Mouse (Mus musculus): Measurements from ENCODE around the gene Atn1. TPM values are rescaled to one million over a fixed set of nuclear protein-coding genes. Genes with fewer than 3 reads are reported as not detected.

Atn1 gene
- polyA plus RNA-seq, 1 experiment from 2014 or later: 24.4 TPM

GRCm38 (mm10) chr6:124791911-124792310 lies 35.6 kb upstream of the Atn1 start:
- DNase-seq (no peak), ATAC-seq (ENCODE audit: low FRiP score, low TSS enrichment) (no peak)
- 93% methylated on average over 3 of the region's 3 CpGs for WGBS
- no peaks in the 10 kb centered on the region for H3K9me3 ChIP-seq (ENCODE audit: control insufficient read depth, low read length)
- H3K36me3 ChIP-seq (ENCODE audit: control insufficient read depth, insufficient read depth, low read length): no peaks in the 10 kb centered on the region
- H3K27ac ChIP-seq (replicated peaks; ENCODE audit: low read depth, low read length): no peak overlapping the region
- no peak overlapping the region for H3K4me2 ChIP-seq (ENCODE audit: low read length)
- H3K9ac ChIP-seq (replicated peaks; ENCODE audit: low read length): no peak overlapping the region
- H3K4me1 ChIP-seq (ENCODE audit: control insufficient read depth, insufficient read depth, low read length): no peaks in the 10 kb centered on the region
- H3K4me3 ChIP-seq (replicated peaks; ENCODE audit: low read depth, low read length): no peak overlapping the region
- no peaks in the 10 kb centered on the region for H3K27me3 ChIP-seq (ENCODE audit: control insufficient read depth, insufficient read depth, low read length)

- ATAC-seq (ENCODE audit: low FRiP score, low TSS enrichment): no peak
- WGBS: 80% methylated on average over 4 of the region's 4 CpGs
Measured at GRCm38 (mm10) chr6:124790121-124790520, 33.8 kb upstream of the Atn1 start.

GRCm38 (mm10) chr6:124789519-124789918 lies 33.2 kb upstream of the Atn1 start:
- DNase-seq (peak; percentile 41), ATAC-seq (ENCODE audit: low FRiP score, low TSS enrichment) (no peak)
- Histone ChIP-seq H3K9ac (replicated peaks; ENCODE audit: low read length) (no peak overlapping the region), H3K4me2 (ENCODE audit: low read length) (no peak overlapping the region), H3K36me3 (ENCODE audit: control insufficient read depth, insufficient read depth, low read length) (no peaks in the 10 kb centered on the region), H3K27me3 (ENCODE audit: control insufficient read depth, insufficient read depth, low read length) (no peaks in the 10 kb centered on the region), H3K4me3 (replicated peaks; ENCODE audit: low read depth, low read length) (no peak overlapping the region), H3K27ac (replicated peaks; ENCODE audit: low read depth, low read length) (no peak overlapping the region), H3K9me3 (ENCODE audit: control insufficient read depth, low read length) (no peaks in the 10 kb centered on the region), H3K4me1 (ENCODE audit: control insufficient read depth, insufficient read depth, low read length) (no peaks in the 10 kb centered on the region)
- WGBS: 76% methylated on average over 4 of the region's 4 CpGs

More at GRCm38 (mm10) chr6:124790121-124790520, 33.8 kb upstream of the Atn1 start:
- Histone ChIP-seq H3K9ac (replicated peaks; ENCODE audit: low read length) (no peak overlapping the region), H3K9me3 (ENCODE audit: control insufficient read depth, low read length) (no peaks in the 10 kb centered on the region), H3K36me3 (ENCODE audit: control insufficient read depth, insufficient read depth, low read length) (no peaks in the 10 kb centered on the region), H3K4me3 (replicated peaks; ENCODE audit: low read depth, low read length) (no peak overlapping the region), H3K27me3 (ENCODE audit: control insufficient read depth, insufficient read depth, low read length) (no peaks in the 10 kb centered on the region), H3K4me1 (ENCODE audit: control insufficient read depth, insufficient read depth, low read length) (no peaks in the 10 kb centered on the region), H3K4me2 (ENCODE audit: low read length) (no peak overlapping the region), H3K27ac (replicated peaks; ENCODE audit: low read depth, low read length) (no peak overlapping the region)
- no peak for DNase-seq

- no peaks in the 10 kb centered on the region for H3K27me3 ChIP-seq (ENCODE audit: control insufficient read depth, insufficient read depth, low read length)
- no peak overlapping the region for H3K4me2 ChIP-seq (ENCODE audit: low read length)
- H3K27ac ChIP-seq (replicated peaks; ENCODE audit: low read depth, low read length): no peak overlapping the region
- H3K4me1 ChIP-seq (ENCODE audit: control insufficient read depth, insufficient read depth, low read length): no peaks in the 10 kb centered on the region
- H3K4me3 ChIP-seq (replicated peaks; ENCODE audit: low read depth, low read length): no peak overlapping the region
- DNase-seq (no peak), ATAC-seq (ENCODE audit: low FRiP score, low TSS enrichment) (no peak)
- WGBS: 77% methylated on average over 10 of the region's 10 CpGs
- H3K9ac ChIP-seq (replicated peaks; ENCODE audit: low read length): no peak overlapping the region
- no peaks in the 10 kb centered on the region for H3K36me3 ChIP-seq (ENCODE audit: control insufficient read depth, insufficient read depth, low read length)
- no peaks in the 10 kb centered on the region for H3K9me3 ChIP-seq (ENCODE audit: control insufficient read depth, low read length)
Measured at GRCm38 (mm10) chr6:124787722-124788121, 31.4 kb upstream of the Atn1 start.

- no peak overlapping the region for H3K27ac ChIP-seq (replicated peaks; ENCODE audit: low read depth, low read length)
- no peak for ATAC-seq (ENCODE audit: low FRiP score, low TSS enrichment)
- no peaks in the 10 kb centered on the region for H3K9me3 ChIP-seq (ENCODE audit: control insufficient read depth, low read length)
- H3K36me3 ChIP-seq (ENCODE audit: control insufficient read depth, insufficient read depth, low read length): no peaks in the 10 kb centered on the region
- DNase-seq: no peak
- no peaks in the 10 kb centered on the region for H3K4me1 ChIP-seq (ENCODE audit: control insufficient read depth, insufficient read depth, low read length)
- H3K27me3 ChIP-seq (ENCODE audit: control insufficient read depth, insufficient read depth, low read length): no peaks in the 10 kb centered on the region
- no peak overlapping the region for H3K4me3 ChIP-seq (replicated peaks; ENCODE audit: low read depth, low read length)
- no peak overlapping the region for H3K9ac ChIP-seq (replicated peaks; ENCODE audit: low read length)
- WGBS: 50% methylated on average over 8 of the region's 8 CpGs
- no peak overlapping the region for H3K4me2 ChIP-seq (ENCODE audit: low read length)
Measured at GRCm38 (mm10) chr6:124786756-124787420, 30.6 kb upstream of the Atn1 start.

- Histone ChIP-seq H3K36me3 (ENCODE audit: control insufficient read depth, insufficient read depth, low read length) (no peaks in the 10 kb centered on the region), H3K9me3 (ENCODE audit: control insufficient read depth, low read length) (no peaks in the 10 kb centered on the region), H3K4me1 (ENCODE audit: control insufficient read depth, insufficient read depth, low read length) (peaks cover 15% of the 10 kb centered on the region; the same call in 1 of the 2 replicates), H3K27ac (replicated peaks; ENCODE audit: low read depth, low read length) (no peak overlapping the region), H3K4me2 (ENCODE audit: low read length) (no peak overlapping the region), H3K9ac (replicated peaks; ENCODE audit: low read length) (no peak overlapping the region), H3K4me3 (replicated peaks; ENCODE audit: low read depth, low read length) (no peak overlapping the region), H3K27me3 (ENCODE audit: control insufficient read depth, insufficient read depth, low read length) (no peaks in the 10 kb centered on the region)
- DNase-seq (peak; percentile 22), ATAC-seq (ENCODE audit: low FRiP score, low TSS enrichment) (no peak)
- 28% methylated on average over 6 of the region's 6 CpGs for WGBS
Measured at GRCm38 (mm10) chr6:124782436-124782835, 26.1 kb upstream of the Atn1 start.

- Histone ChIP-seq H3K9ac (replicated peaks; ENCODE audit: low read length) (no peak overlapping the region), H3K4me1 (ENCODE audit: control insufficient read depth, insufficient read depth, low read length) (peaks cover 15% of the 10 kb centered on the region; the same call in 1 of the 2 replicates), H3K4me2 (ENCODE audit: low read length) (no peak overlapping the region), H3K27ac (replicated peaks; ENCODE audit: low read depth, low read length) (no peak overlapping the region), H3K9me3 (ENCODE audit: control insufficient read depth, low read length) (no peaks in the 10 kb centered on the region), H3K36me3 (ENCODE audit: control insufficient read depth, insufficient read depth, low read length) (no peaks in the 10 kb centered on the region), H3K4me3 (replicated peaks; ENCODE audit: low read depth, low read length) (no peak overlapping the region), H3K27me3 (ENCODE audit: control insufficient read depth, insufficient read depth, low read length) (no peaks in the 10 kb centered on the region)
- DNase-seq (no peak), ATAC-seq (ENCODE audit: low FRiP score, low TSS enrichment) (no peak)
- WGBS: 86% methylated on average over 7 of the region's 7 CpGs
Measured at GRCm38 (mm10) chr6:124780917-124781316, 24.6 kb upstream of the Atn1 start.

- no peak for DNase-seq
- ATAC-seq (ENCODE audit: low FRiP score, low TSS enrichment): no peak
- Histone ChIP-seq H3K4me1 (ENCODE audit: control insufficient read depth, insufficient read depth, low read length) (peaks cover 15% of the 10 kb centered on the region; the same call in 1 of the 2 replicates), H3K36me3 (ENCODE audit: control insufficient read depth, insufficient read depth, low read length) (no peaks in the 10 kb centered on the region), H3K27me3 (ENCODE audit: control insufficient read depth, insufficient read depth, low read length) (no peaks in the 10 kb centered on the region), H3K27ac (replicated peaks; ENCODE audit: low read depth, low read length) (no peak overlapping the region), H3K9ac (replicated peaks; ENCODE audit: low read length) (peak overlapping the region; percentile 10; the same call in 1 of the 2 replicates), H3K9me3 (ENCODE audit: control insufficient read depth, low read length) (no peaks in the 10 kb centered on the region), H3K4me3 (replicated peaks; ENCODE audit: low read depth, low read length) (peak overlapping the region; percentile 30), H3K4me2 (ENCODE audit: low read length) (peak overlapping the region; percentile 58)
- 2% methylated on average over 10 of the region's 10 CpGs for WGBS
Measured at GRCm38 (mm10) chr6:124779984-124780416, 23.7 kb upstream of the Atn1 start.
